Mouse (Mus musculus) CH12.LX (cell line): Measurements from ENCODE around the gene Hamp. TPM values are rescaled to one million over a fixed set of nuclear protein-coding genes. Genes with fewer than 3 reads are reported as not detected.
"Not testable (repeated sequence)": the region's sequence is repeated elsewhere in the genome, so short reads cannot be mapped to it uniquely, and the experiment has no call there.

Experiments used
- DNase-seq: peaks from one replicate; pipeline ENCODE4 v3.0.0-alpha.2; 2013; ENCODE audit errors: extremely low read depth
- H3K27ac ChIP-seq: 2 replicates; pipeline ENCODE4 v1.5.1; 2012; ENCODE audit warnings: low read depth, mild to moderate bottlenecking, control low read depth, moderate library complexity; ENCODE audit not compliant: insufficient read depth
- H3K27me3 ChIP-seq: replicated peaks from 2 replicates; pipeline ENCODE3; 2012; ENCODE audit warnings: inconsistent platforms
- H3K36me3 ChIP-seq, 2 experiments: replicated peaks in 1 of 2; 2 replicates each; pipeline versions ENCODE3 to v1.6.1; 2012; ENCODE audit warnings: inconsistent platforms in 1 of 2, low read length in 1 of 2, mild to moderate bottlenecking in 1 of 2, mixed read lengths in 1 of 2, moderate library complexity in 1 of 2; ENCODE audit not compliant: control insufficient read depth in 1 of 2, insufficient read depth in 1 of 2
- H3K4me1 ChIP-seq, 2 experiments: 2 replicates each; pipeline ENCODE4 v1.6.1; 2012; ENCODE audit warnings: inconsistent platforms in 1 of 2, moderate library complexity in 1 of 2; ENCODE audit not compliant: insufficient read depth in 2 of 2, control insufficient read depth in 1 of 2
- H3K4me2 ChIP-seq: 2 replicates; pipeline ENCODE4 v1.6.1; 2012; ENCODE audit warnings: low read depth, mild to moderate bottlenecking, control low read depth; ENCODE audit not compliant: poor library complexity, insufficient read depth, severe bottlenecking
- H3K4me3 ChIP-seq, 3 experiments: fragments of 150-350 bp in 1 of 3; sonication (generic) in 1 of 3; replicated peaks in 1 of 3; 2 replicates each; pipeline versions ENCODE3 to v1.5.1; 2011 to 2012; ENCODE audit warnings: low read depth in 2 of 3, low read length in 2 of 3, mild to moderate bottlenecking in 2 of 3, moderate library complexity in 2 of 3, control low read depth in 1 of 3, improper control_type of control experiment in 1 of 3, inconsistent platforms in 1 of 3, mixed read lengths in 1 of 3; ENCODE audit not compliant: poor library complexity in 1 of 3
- H3K79me2 ChIP-seq: replicated peaks from 2 replicates; pipeline ENCODE4 v1.6.1; 2012; ENCODE audit warnings: mild to moderate bottlenecking, moderate library complexity; ENCODE audit not compliant: control insufficient read depth, poor library complexity, insufficient read depth, severe bottlenecking; ENCODE audit errors: extremely low read depth
- H3K9ac ChIP-seq: 2 replicates; pipeline ENCODE4 v1.6.1; 2012; ENCODE audit warnings: low read depth, mild to moderate bottlenecking, control low read depth, moderate library complexity; ENCODE audit not compliant: insufficient read depth
- H3K9me3 ChIP-seq: replicated peaks from 2 replicates; pipeline ENCODE3; 2012; ENCODE audit warnings: low read length, inconsistent platforms, mixed read lengths
- BHLHE40 ChIP-seq: IDR thresholded peaks from 2 replicates; pipeline ENCODE4 v1.6.1; 2011; ENCODE audit warnings: mild to moderate bottlenecking, low read depth, low read length, improper control_type of control experiment
- EP300 ChIP-seq: IDR thresholded peaks from 2 replicates; pipeline ENCODE4 v1.6.1; 2011; ENCODE audit warnings: low read length, improper control_type of control experiment
- GABPA ChIP-seq: IDR thresholded peaks from 2 replicates; pipeline ENCODE4 v1.6.1; 2012; ENCODE audit warnings: low read depth, low read length, improper control_type of control experiment, inconsistent platforms; ENCODE audit not compliant: insufficient replicate concordance
- MEF2A ChIP-seq: IDR thresholded peaks from 2 replicates; pipeline ENCODE4 v1.6.1; 2014; ENCODE audit warnings: low read depth, mild to moderate bottlenecking, inconsistent platforms, low read length, improper control_type of control experiment, borderline replicate concordance
- NELFE ChIP-seq: IDR thresholded peaks from 2 replicates; pipeline ENCODE4 v1.6.1; 2011; ENCODE audit warnings: low read depth, low read length, improper control_type of control experiment
- NRF1 ChIP-seq: IDR thresholded peaks from 2 replicates; pipeline ENCODE4 v1.6.1; 2014; ENCODE audit warnings: low read depth, mild to moderate bottlenecking, inconsistent platforms, low read length, improper control_type of control experiment, moderate library complexity
- RAD21 ChIP-seq: IDR thresholded peaks from 2 replicates; pipeline ENCODE4 v1.6.1; 2011; ENCODE audit warnings: low read depth, mild to moderate bottlenecking, low read length, improper control_type of control experiment, moderate library complexity
- RCOR1 ChIP-seq: conservative IDR thresholded peaks from 2 replicates; pipeline ENCODE4 v1.6.1; 2012; ENCODE audit warnings: low read depth, mild to moderate bottlenecking, inconsistent platforms, low read length, improper control_type of control experiment
- SMC3 ChIP-seq: IDR thresholded peaks from 2 replicates; pipeline ENCODE4 v1.6.1; 2011; ENCODE audit warnings: low read depth, low read length, improper control_type of control experiment
- ZNF384 ChIP-seq: IDR thresholded peaks from 2 replicates; pipeline ENCODE4 v1.6.1; 2012; ENCODE audit warnings: low read depth, low read length, improper control_type of control experiment, inconsistent platforms
- dilution Hi-C: fragments of 300-500 bp; cut with MboI; formaldehyde crosslinking; loops from 2 replicates; pipeline ENCODE4 v1.14.3; 2020; ENCODE audit warnings: low sequenced_read_pairs; ENCODE audit not compliant: extremely low pct_unique_long_range_greater_than_20kb, extremely low pct_ligation_motif_present
- in situ Hi-C: fragments of 300-500 bp; cut with MboI; formaldehyde crosslinking; loops from 3 replicates; pipeline ENCODE4 v1.14.3; 2019; ENCODE audit warnings: low sequenced_read_pairs, low pct_ligation_motif_present, low pct_unique_long_range_greater_than_20kb, mixed read lengths
- polyA plus RNA-seq: library from polyadenylated mRNA; unstranded; fragments of >175 nt; gene quantifications from 2 replicates; pipeline ENCODE4 v1.2.1, GENCODE M21; 2012; ENCODE audit warnings: low read depth; ENCODE audit not compliant: insufficient read length
- total RNA-seq, 2 experiments: library from RNA; depleted of rRNA; stranded (reverse); fragments of 300-350 nt in 1 of 2; fragments of >200 nt in 1 of 2; gene quantifications; 2 replicates each; pipeline ENCODE4 v1.2.3; 2012 to 2014

The Hamp gene
- total and polyA plus RNA-seq, 3 experiments: not detected

DNA sequence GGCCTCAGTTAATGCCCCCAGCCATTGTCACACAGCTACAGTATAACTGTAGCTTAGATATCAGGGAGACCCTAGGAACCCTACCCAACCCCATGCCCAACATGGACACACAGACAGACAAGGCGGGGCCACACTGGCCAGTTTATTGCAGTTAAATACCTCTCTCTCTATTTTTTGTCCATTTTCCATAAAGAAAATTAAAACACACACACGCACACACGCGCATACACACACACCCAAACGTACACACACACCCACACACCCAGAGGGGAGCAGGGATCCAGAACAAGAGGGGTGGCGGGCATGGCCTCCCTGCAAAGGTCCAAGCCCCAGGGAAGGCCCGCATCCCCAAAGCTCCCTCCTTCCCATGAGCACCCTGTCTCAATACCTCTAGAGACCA is 2.0 kb upstream of the Hamp start:
- in situ Hi-C loops: no loop called here
- dilution Hi-C loops: no loop called here
- no peak overlapping the region for H3K4me2 ChIP-seq
- no peaks in the 10 kb centered on the region for H3K9me3 ChIP-seq
- H3K4me3 ChIP-seq: no peak overlapping the region
- H3K79me2 ChIP-seq: no peaks in the 10 kb centered on the region
- no peak overlapping the region for H3K27ac ChIP-seq
- no peak for DNase-seq
- no peak for TF ChIP-seq EP300
- no peak for TF ChIP-seq RAD21
- no peak for TF ChIP-seq NELFE
- no peak for TF ChIP-seq GABPA
- TF ChIP-seq RCOR1: no peak
- no peak for TF ChIP-seq ZNF384
- no peak for TF ChIP-seq MEF2A
- no peak for TF ChIP-seq NRF1
- TF ChIP-seq BHLHE40: no peak
- no peak for TF ChIP-seq SMC3
- no peaks in the 10 kb centered on the region for H3K27me3 ChIP-seq
- H3K4me1 ChIP-seq: peaks cover 0 to 11% of the 10 kb centered on the region in 2 experiments; a peak in 1 of 4 replicates
- peaks cover 33 to 42% of the 10 kb centered on the region in 2 experiments for H3K36me3 ChIP-seq
- H3K9ac ChIP-seq: no peak overlapping the region

GRCm38 (mm10) chr7:30945466-30945865 is 1.6 kb upstream of the Hamp start:
- H3K4me3 ChIP-seq, H3K27me3 ChIP-seq, H3K79me2 ChIP-seq, DNase-seq, H3K4me2 ChIP-seq, dilution Hi-C loops, H3K4me1 ChIP-seq, H3K27ac ChIP-seq, H3K9ac ChIP-seq, in situ Hi-C loops, H3K9me3 ChIP-seq: not testable (repeated sequence)
- H3K36me3 ChIP-seq: peaks cover 29 to 37% of the 10 kb centered on the region in 2 experiments

- H3K4me1 ChIP-seq, H3K4me3 ChIP-seq, H3K27ac ChIP-seq, H3K27me3 ChIP-seq, H3K9ac ChIP-seq, in situ Hi-C loops, H3K4me2 ChIP-seq, H3K9me3 ChIP-seq, dilution Hi-C loops, H3K79me2 ChIP-seq, DNase-seq: not testable (repeated sequence)
- H3K36me3 ChIP-seq: peaks cover 24 to 30% of the 10 kb centered on the region in 2 experiments
These were observed 874 bp upstream of the Hamp start for GRCm38 (mm10) chr7:30944706-30945105.

GRCm38 (mm10) chr7:30942365-30942764 is 1.5 kb downstream of the Hamp start:
- H3K4me1 ChIP-seq, dilution Hi-C loops, H3K4me2 ChIP-seq, in situ Hi-C loops, DNase-seq, H3K9me3 ChIP-seq, H3K9ac ChIP-seq, H3K4me3 ChIP-seq, H3K27me3 ChIP-seq, H3K27ac ChIP-seq, H3K79me2 ChIP-seq: not testable (repeated sequence)
- H3K36me3 ChIP-seq: peaks cover 11 to 17% of the 10 kb centered on the region in 2 experiments

DNA sequence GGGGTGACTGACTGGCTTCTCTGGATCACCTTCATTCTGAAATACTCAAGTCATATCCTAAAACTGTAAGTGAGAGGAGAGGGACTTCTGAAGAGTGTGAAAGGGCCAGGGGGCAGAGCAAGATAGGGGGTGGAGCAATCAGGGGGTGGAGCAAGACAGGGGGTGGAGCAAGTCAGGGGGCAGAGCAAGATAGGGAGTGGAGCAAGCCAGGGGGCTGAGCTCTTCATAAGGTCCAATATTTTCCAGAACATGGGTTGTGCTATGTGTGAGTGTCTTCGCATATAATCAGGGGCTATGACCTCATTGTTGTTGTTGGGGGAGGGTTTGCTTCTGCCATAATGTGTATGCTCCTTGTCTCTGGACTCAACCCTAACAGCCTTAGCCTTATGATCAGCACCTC is 3.8 kb downstream of the Hamp start:
- dilution Hi-C loops, H3K4me2 ChIP-seq, H3K27ac ChIP-seq, H3K4me3 ChIP-seq, H3K27me3 ChIP-seq, H3K9me3 ChIP-seq, H3K9ac ChIP-seq, H3K79me2 ChIP-seq, H3K36me3 ChIP-seq, DNase-seq, in situ Hi-C loops: not testable (repeated sequence)
- peaks cover 7 to 14% of the 10 kb centered on the region in 2 experiments for H3K4me1 ChIP-seq
